Mouse (Mus musculus): ENCODE data around the gene Immp2l.

- TF ChIP-seq HCFC1 (IDR thresholded peaks at IDR 0.05; ENCODE audit: borderline replicate concordance, insufficient read depth, low read length) (no peak), CHD2 (IDR thresholded peaks at IDR 0.05; ENCODE audit: low read depth, low read length) (no peak)
These were observed 818.9 kb downstream of the Immp2l start for GRCm38 (mm10) chr12:41842694-41843329.

Data from ES-E14 (cell line).